In genomic region chr5:130547496-130547895, GRCm38 (mm10) we compare ENCODE assay signal across 16 mouse cellular contexts.
"Had no signal": no experiment of that assay in that cellular context is flagged by ENCODE, and none has a peak within 500 bp of the region (broad histone marks: within the 10 kb centered on the region; RNA-seq: fewer than 3 reads in every experiment).

No protein-coding gene starts in this region.

- DNase-seq: kidney, adult 11 months; kidney, adult 8-10 months; kidney, postnatal 10 days; kidney, postnatal 36 days; liver; lung, adult 18-20 months; lung, postnatal 10 days; lung, postnatal 36 days; retina, postnatal 1 day; spleen, adult 18-20 months; thymus, adult 18-20 months; thymus, postnatal 36 days had no signal

- ATAC-seq: intestine, embryonic 15.5 days; liver, embryonic 12.5 days; midbrain, embryonic 13.5 days; midbrain, embryonic 16.5 days had no signal
